Mouse (Mus musculus): ENCODE results near the gene P4hb.
"Not testable (repeated sequence)": the region's sequence is repeated elsewhere in the genome, so short reads cannot be mapped to it uniquely, and the experiment has no call there.

The P4hb gene

DNA sequence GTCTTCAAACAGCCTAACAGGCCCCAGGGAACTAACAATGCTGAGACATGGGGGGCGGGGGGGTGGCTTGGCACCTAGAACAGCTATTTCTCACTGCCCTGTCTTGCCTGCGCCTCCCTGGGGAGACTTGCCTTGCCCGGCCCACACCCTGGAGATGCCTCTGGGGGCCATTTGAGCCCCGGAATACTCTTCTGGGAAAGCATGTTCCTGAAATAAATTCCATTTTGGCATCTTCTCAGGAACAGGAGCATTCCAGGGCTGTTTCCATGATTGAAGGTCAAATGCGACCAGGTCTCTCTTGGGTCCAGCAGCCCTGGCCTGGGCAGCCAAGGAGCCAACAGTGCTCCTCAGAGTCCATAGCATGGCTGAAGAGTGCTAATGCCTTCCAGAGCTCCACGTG lies 30.7 kb downstream of the P4hb start:
- DNase-seq (ENCODE audit: inconsistent age in 2 of 2, low spot score in 1 of 2) = peak in 1 of 2 experiments; percentile 48

DNA sequence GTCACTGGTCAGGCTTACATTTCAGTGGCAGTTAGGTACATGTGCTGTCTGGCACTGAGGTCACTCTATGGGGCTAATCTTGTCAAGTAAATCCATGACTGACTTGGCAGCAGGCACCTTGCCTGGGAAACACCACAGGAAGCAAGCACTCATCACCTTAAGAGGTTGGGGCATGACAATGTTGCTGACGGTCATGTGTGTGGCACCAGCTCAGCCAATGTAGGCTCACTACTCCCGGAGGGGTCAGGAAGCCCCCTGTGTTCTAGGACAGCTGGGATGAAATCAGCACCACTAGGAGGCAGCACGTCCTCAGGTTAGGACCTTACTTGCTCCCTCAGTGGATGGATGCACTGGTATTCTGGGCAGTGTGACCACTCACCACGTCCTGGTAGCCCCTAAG lies 31.1 kb downstream of the P4hb start:
- DNase-seq (ENCODE audit: inconsistent age in 2 of 2, low spot score in 1 of 2) = peak in 1 of 2 experiments; percentile 69

DNA sequence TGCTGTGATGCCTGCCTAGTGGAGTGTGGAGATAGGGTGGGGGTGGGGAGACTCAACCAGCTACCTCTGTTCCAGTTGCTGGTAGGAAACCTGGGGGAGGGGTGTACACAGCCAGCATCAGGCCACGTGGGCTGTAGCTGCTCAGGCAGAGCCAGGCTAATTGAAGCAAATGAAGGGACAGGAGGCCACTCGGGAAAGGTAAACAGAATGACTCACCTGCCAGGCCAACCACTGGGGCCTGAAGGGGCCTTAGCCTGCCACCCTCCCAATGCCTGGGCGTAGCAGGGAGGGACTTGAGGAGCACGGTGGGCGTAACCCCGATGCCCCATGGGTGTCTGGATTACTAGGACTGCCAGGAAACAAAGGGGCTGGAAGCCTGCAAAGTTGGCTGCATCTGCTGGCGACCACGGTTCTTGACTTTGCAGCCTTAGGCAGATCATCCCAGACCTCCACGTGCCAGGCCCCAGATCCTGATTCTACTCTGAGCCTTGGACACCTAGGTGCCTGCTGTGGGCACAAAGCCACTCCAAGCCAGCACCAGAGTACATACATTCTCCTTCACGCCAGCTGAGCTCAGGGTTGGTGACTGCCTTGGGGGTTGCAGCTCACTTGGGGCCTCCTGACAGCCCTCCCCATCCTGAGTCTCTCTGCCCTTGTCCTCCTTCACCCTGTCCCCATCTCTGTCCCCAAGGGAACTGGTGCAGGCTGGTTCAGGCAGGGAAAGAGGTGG lies 33.6 kb downstream of the P4hb start:
- peak in 1 of 2 experiments; percentile 59 for DNase-seq (ENCODE audit: inconsistent age in 2 of 2, low spot score in 1 of 2)

DNA sequence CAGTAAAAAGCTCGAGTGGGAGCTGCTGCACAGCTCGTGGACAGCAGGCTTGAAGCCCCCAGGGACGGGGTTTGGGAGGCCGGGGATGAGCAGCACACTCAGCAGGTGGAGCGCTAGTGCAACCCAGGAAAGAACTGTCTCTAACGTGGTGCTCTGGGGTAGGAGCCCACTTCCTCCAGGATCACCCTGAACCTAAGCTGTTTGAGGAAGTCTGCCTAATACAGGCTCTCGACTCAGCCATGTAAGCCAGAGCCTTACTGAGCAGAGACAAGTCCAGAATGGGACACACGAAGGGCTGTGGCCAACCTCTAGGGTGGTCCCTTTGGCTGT lies 34.1 kb downstream of the P4hb start:
- DNase-seq (ENCODE audit: inconsistent age in 2 of 2, low spot score in 1 of 2) = no peak

DNA sequence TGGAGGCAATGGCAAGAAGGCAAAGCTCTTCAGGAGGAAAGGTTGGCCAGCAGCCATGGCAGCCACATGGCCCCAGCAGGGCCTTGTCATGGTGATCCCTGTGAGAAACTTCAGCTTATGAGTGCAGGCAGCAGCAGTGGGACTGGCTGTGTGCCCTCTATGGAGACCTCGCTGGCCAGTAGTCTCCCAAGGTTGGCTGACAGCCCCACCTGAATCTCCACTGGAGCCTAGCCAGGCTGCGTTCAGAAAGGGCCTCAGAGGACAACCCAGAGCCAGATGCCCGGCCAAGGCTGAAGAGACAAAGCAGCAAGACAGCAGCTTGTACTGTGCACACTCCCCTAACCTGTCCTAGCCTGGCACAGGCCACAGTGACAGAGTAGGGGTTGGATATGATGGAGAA lies 34.6 kb downstream of the P4hb start:
- DNase-seq (ENCODE audit: inconsistent age in 2 of 2, low spot score in 1 of 2) = peak; percentile 39 to 83

DNA sequence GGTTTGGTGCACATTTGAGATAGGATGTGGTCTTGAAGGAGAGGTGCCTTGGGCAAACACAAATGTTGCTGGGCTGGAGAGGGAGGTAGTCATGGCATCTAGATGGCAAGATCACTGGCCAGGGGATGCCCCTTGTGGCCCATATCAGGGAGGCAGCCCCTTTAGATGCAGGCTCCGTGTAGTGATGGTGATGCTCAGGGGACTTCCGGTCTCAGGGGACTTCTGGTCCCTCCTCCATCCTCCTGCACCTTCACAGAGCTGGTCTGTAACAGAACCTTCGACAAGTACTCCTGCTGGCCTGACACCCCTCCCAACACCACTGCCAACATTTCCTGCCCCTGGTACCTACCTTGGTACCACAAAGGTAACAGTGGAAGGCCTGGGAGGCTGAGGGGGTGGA lies 37.2 kb downstream of the P4hb start:
- DNase-seq (ENCODE audit: inconsistent age in 2 of 2, low spot score in 1 of 2) = no peak

DNA sequence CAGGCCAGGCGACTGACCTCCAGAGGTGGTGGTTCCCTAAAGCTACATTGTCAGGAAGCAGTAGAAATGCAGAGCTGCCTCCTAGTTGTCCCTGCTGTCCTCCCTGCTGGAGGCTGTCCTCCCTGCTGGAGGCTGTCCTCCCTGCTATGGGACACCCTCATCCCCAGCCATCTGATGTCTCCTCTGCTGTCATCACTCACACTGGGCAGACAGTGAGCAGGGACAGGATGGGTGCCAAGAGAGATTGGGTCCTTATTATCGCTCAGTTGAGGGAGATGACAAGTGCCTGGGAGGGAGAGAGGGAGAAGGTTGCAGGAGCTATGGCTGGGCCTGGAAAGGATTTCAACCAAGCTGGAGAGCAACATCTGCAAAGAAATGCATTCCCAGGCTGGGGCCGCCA lies 37.9 kb downstream of the P4hb start:
- DNase-seq (ENCODE audit: inconsistent age in 2 of 2, low spot score in 1 of 2) = peak in 1 of 2 experiments; percentile 5

DNA sequence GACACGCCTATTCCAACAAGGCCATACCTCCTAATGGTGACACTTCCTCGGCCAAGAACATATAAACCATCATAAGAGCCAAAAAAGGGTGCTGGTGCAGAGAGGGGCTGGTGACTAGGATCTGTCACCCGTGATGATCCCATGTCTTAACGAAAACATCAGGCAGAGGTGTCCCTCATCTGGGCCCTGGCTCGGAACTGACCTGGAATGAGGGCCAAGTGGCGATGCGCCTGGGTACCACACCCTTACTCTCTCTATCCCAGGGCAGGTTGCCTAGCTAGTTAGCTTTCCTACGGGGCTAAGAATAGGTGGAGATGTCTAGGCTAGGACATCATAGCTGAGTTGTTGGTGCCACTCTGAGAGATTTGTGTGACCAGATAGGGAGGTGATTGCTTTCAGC lies 39.0 kb downstream of the P4hb start:
- DNase-seq (ENCODE audit: inconsistent age in 2 of 2, low spot score in 1 of 2) = peak in 1 of 2 experiments; percentile 3

DNA sequence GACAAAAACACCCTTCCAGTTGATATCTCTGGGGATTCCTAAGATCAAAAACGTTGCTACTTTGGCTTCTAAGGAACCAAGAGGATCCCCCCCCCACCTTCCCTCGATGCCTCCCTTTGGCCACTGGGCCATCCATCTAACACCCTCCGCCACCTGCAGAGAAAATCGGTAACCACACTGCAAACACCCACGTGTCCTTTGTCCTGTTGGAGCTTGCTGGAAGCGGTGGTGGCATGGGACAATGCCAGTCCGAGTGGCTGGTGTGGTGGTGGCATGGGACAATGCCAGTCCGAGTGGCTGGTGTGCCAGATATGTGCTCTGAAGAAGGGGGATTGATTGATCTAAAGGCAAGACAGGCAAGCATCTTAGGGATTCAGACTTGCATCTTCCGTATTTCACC lies 41.4 kb downstream of the P4hb start:
- no peak for DNase-seq (ENCODE audit: inconsistent age in 2 of 2, low spot score in 1 of 2)

DNA sequence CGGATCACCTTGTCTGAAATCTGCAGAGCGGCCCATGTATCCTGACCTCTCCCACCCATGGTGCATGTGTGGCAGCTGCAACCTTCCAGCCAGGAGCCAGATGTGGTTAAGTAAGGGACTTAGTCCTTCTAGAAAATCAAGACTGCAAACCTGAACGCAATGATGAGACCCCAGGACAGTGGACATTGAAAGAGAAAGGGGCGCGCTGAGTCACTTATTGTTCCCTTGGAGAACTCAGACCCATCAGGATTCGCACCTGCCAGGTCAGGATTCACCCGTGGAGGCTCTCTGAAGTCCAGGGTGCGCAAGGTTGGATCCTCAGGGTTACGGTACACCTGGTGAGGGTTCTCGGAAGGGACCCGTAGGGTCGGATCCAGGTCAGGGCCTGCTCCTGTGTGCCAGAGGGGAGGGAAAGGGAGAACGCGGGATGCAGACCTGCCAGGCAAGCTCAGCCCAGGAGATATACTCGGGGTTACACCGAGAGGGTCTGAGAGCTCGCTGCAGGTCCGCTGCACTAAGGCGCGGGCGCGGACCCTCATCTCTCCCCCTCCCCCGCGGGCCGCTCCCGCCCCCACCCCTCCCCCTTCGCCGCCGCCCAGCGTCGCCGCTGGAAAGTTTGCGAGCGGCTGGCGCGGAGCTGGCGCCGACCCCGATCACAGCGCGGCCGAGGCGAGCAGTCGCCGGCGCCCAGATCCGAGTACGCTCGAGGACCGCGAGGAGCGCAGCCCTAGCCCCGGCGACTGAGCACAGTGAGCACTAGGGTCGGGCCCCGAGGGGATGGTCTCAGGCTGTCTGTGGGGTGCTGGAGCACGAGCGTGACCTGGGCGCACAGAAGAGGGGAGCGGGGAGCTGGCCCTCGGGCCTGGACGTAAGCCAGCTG lies 42.7 kb downstream of the P4hb start, which contains the start of gene Gcgr:
Gcgr (plus strand) TSS at position 615 of the 880 bp plus-strand sequence.
- no peak for DNase-seq (ENCODE audit: inconsistent age in 2 of 2, low spot score in 1 of 2)

DNA sequence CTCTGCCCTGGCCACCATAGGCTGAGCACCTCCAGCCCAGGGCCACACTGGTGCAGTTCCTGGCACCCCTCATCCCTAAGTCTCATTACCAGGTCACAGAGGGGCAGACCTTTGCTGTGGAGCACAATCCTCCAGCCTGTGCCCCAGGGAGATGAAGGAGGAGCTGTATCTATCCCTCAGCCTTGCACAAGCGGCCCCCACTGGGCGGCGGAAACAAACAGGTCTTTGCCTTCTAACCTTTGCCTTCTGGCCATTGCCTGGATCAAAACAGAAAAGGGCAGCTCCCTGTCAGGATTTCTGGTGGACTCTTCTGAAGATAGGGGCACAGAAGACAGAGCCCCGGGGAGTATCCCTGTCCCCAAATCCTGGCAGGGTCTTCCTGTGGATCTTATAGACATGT lies 44.1 kb downstream of the P4hb start:
- no peak for DNase-seq (ENCODE audit: inconsistent age in 2 of 2, low spot score in 1 of 2)

DNA sequence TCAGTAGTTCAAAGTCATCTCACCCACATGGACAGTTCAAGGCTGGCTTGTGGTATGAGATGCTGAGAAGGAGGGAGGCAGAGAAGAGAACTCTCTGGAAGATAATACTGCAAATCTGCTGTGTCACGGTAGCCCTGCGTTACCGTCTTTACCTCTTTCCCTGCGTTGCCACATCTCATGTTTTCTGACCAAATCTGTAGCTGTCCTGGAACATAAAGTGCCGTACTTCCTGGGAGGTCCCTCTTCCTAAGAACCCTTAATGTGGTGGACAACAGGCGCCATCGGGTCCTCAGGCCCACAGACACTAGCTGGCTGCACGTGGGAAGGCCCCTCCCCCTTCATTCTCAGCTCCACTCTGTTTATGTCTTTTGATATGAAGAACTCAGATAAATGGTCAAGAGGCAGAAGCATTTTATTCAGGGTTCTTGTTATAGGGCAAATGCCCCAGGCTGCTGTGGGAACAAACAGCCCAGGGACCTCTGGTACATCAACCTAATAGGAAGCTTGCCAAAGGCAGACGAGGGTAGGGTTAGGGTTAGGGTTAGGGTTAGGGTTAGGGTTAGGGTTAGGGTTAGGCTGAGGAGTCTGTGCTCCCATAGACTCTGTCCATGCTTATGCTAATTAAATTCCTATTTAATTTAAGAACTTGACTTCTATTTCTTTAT lies 45.2 kb downstream of the P4hb start:
- DNase-seq (ENCODE audit: inconsistent age in 2 of 2, low spot score in 1 of 2) = no peak

DNA sequence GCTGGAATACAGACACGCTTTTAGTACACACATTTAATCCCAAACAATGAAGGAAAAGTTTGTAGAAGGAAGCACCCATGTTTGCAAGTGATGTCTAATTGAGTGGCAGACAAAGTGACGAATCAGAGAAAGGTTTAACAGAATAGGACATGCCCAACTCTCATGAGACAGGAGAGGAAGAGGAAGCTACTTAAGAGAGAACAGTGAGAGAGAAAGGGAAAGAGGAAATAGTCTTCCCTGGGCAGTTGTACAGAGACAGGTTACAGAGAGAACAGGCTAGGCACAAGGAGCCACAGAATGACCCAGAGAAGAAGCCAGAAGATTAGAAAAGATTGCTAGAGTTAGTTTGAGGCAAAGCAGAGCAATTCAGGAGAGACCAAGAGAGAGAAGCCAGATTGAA lies 47.1 kb downstream of the P4hb start:
- no peak for DNase-seq (ENCODE audit: inconsistent age in 2 of 2, low spot score in 1 of 2)

DNA sequence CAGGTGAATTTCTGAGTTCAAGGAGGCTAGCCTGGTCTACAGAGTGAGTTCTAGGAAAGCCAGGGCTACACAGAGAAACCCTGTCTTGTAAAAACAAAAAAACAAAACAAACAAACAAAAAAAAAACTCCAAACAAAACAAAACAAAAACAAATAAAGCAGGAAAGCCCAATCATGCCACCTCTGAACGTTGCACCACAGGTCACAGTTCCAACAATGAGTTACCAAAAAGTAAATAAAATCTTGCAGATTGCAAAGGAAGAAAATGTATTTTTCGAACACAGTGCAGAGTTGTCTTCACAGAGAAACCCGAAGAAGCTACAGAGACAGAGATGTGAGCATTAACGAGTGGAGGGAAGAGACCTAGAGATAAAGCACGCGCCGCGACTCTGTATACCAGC lies 50.5 kb downstream of the P4hb start:
- no peak for DNase-seq (ENCODE audit: inconsistent age in 2 of 2, low spot score in 1 of 2)

DNA sequence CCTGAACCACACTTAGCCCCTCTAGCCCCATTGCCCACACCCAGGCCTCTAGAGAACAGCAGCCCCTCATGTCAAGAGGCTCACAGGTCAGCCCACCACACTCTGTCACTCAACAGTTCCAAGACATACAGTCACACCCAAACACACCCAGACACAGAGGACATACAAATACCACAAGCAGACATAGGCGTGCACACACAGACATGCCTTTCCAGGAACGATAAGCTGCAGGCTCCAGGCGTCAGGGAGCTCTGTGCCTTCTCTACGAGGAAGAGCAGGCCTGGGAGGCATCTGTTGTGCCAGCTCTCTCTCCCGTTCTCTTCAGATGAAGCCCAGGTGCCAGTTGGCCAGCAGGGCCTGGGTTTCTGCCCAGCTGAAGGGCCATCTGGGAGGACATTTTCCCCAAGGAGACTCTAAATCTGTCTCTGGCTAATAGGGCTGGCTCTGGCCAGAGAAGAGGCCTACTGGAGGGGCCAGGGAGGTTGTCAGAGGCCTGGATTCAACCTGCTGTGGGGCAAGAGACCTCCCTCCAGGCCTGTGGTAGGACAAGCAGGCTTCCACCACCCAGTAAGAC lies 52.0 kb downstream of the P4hb start:
- DNase-seq (ENCODE audit: inconsistent age in 2 of 2, low spot score in 1 of 2) = peak in 1 of 2 experiments; percentile 59

DNA sequence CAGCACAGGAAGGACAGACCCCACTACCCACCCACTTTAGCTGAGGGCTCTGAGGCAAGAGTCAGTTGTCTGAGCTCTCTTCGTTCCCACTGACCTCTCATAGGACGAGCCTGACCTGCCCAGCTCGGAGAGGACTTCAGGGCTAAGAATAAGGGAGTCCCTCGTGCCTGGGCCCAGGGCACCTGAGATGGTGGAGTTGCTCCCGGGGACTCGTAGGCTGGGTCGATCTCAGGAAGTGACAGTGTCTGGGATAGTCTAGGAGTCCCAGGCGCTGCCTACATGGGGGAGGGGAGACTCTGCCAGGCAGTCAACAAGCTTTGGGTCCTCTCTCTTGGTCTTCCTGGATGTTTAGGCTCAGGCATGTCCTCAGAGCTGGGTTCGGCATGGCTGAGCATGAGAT lies 52.6 kb downstream of the P4hb start:
- no peak for DNase-seq (ENCODE audit: inconsistent age in 2 of 2, low spot score in 1 of 2)

DNA sequence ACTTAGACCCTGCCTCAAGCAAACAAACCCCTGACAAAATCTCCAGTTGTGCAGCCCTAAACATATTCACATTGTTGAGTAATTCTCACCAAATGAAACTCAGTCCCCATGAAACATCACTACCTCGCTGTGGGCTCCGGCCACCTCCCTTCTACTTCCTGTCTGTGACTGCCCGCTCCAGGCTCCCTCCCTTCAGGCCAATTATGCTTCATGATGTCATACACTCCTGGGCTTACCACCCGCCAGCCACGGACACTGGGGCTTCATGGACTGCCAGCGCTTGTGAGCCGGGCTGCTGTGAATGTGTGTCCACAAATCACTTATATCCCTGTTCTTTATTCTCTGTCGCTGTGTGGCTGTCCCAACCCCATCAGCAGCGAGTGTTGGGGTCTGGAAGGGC lies 53.3 kb downstream of the P4hb start:
- peak; percentile 53 to 69 for DNase-seq (ENCODE audit: inconsistent age in 2 of 2, low spot score in 1 of 2)

DNA sequence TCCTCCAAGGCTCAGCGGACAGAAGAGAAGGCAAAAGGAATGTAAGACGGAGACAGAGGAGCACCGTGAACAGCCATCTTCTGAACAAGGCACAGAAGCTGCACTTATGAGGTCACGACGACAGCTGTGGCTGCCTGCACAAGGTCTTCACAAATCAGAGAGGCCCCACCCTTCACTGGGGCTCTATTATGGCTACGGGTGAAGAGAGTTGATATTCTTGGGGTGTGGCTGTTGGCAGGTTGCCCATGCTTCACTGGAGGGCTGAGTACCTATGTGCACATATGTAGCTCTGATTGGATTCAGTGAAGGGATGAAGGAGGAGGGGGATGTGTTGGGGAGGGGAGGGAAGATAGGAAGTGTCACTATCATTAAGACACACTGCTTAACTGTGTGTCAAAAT lies 54.5 kb downstream of the P4hb start:
- no peak for DNase-seq (ENCODE audit: inconsistent age in 2 of 2, low spot score in 1 of 2)

DNA sequence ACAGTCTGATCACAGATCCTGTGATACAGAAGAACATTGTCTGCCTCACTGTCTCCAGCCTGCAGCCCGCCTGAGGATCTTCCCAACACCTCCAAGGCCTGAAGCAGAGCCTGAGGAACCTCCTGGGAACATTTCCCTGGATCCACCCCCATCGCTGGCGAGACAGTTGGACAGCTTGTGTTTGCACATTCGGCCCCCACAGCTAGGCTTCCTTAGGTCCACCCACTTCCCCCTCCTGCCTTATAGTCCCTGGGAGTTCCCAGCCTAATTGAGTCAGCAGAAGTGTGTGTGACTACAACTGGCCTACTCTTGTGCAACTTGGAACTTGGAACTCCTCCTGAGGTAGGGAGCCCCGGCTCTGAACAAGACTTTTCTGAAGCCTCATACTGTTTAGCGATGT lies 55.0 kb downstream of the P4hb start:
- no peak for DNase-seq (ENCODE audit: inconsistent age in 2 of 2, low spot score in 1 of 2)

DNA sequence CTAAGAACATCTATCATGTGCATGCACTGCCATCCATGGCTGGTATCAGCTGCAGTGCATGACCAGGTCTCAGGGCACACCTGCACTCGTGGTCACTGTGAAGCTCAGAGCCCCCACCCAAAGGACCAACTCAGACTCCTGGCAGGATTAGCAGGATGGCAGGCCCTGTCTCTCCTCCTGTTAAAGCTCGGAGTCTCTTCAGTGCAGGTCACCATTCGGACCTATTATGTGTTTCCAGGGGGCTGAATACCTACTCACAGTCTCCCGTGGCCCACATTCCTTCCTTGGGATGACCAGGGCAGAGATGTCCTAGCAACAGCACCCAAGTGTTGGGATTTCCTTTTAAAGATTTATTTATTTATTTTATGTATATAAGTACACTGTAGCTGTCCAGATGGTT lies 55.9 kb downstream of the P4hb start:
- DNase-seq (ENCODE audit: inconsistent age in 2 of 2, low spot score in 1 of 2) = no peak

DNA sequence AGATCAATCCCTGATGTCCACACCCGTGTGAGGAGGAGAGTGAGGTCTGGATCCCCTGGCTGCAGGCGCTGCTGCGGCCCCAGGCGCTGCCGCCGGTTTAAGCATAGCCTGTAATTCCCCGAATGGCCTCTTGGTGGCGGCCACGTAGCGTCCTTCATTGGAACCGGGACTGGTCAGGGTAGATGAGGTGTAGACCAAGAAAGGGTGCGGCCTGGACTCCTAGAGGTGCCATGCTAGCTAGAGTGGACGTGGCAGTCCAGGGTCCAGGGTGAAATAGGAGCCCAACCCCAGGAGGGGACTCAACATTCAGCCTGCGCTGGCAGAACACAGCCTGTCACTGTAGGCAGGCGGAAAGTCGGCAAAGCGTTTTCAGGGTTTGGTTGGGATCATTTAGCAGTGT lies 57.4 kb downstream of the P4hb start:
- DNase-seq (ENCODE audit: inconsistent age in 2 of 2, low spot score in 1 of 2) = peak; percentile 85 to 97

DNA sequence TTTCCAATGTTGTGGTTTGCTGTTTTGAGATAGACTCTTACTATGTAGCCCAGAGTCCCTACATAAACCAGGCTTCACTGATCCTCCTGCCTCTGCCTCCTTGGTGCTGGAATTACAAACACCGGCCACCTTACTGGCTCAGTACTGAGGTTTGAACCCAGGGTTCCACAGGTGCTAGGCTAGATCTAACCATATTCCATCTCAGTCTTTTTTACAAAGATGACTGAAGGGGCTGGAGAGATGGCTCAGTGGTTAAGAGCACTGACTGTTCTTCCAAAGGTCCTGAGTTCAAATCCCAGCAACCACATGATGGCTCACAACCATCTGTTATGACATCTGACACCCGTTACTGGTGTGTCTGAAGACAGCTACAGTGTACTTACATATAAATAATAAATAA lies 58.8 kb downstream of the P4hb start:
- not testable (repeated sequence) for DNase-seq (ENCODE audit: inconsistent age in 2 of 2, low spot score in 1 of 2)
